Mouse (Mus musculus) kidney, adult 2 months (tissue): ENCODE results near the gene Slc44a4.

Experiments used
- CTCF ChIP-seq: fragments of 200-500 bp; conservative IDR thresholded peaks from 2 replicates; pipeline ENCODE4 v1.5.1; 2011; ENCODE audit warnings: low read depth, mild to moderate bottlenecking, control low read depth, low read length, moderate library complexity, mixed read lengths; ENCODE audit not compliant: insufficient read depth, insufficient read length
- POLR2A ChIP-seq: fragments of 200-500 bp; IDR thresholded peaks from one replicate; pipeline ENCODE4 v1.6.1; 2011; ENCODE audit warnings: low read depth, low read length, control low read depth

DNA sequence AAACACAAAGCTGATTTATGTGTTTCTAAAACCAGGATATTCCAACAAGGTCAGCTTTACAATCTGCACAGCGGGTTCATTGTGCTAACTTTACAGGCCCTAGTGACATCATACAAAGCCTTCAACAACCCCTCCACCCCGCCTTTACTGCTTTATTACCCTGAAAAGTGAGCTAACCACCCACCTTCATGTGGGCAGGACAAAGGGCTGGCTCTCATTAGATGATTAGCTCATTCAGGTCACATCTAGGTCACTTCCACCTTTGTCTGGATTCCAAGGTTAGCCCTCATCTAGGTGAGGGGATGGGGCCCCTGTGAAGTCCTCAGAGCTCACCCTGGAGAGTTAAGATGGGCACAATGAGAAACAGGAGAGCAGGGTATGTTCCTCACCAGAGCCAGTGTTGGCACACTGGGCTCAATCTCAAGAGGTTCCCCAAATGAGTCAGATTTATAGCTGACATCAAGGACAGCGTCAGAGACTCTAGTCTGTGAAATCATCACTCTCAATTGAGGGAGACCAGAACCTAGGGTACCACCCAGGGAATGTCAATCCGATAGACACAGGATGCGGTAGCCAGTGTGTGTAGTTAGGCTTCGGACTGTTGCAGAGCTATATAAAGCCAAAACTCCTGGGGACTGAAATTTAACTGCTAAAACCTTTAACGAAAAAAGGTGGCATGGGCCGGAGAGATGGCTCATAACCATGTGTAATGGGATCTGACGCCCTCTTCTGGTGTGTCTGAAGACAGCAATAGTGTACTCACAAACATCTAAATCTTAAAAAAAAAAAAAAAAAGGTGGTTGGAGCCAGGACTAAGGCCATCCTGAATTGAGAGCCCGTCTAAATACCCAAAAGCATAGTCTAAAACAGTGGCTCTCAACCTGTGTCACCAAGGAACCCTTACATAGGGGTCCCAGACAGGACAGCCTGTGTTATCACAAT lies 36.5 kb downstream of the Slc44a4 start:
- TF ChIP-seq POLR2A, result no peak
- no peak for TF ChIP-seq CTCF
